Mouse (Mus musculus): Measurements from ENCODE around the gene Map4k3.

DNA sequence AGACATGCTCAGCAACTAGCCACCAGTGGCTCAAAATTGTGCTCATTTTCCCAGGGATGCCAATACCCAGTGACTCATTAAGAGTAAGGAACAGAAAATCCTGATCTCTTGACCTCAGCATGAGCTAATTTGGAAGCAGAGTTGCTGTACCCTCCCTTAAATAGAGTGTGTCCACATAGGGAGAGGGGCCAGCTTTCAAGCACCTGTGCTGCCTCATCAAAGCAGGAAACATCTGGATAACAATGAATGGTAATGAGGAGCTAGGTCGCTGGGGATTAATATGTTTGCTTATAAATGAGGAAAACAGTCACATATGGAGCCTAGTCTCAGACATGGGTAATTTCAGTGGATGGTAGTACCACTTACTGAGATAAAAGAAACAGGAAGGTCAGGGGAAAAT lies 24.2 kb upstream of the Map4k3 start:
- TF ChIP-seq CHD1 (IDR thresholded peaks at IDR 0.05; ENCODE audit: low read depth, low read length), result no peak
- no peak for TF ChIP-seq POLR2A (IDR thresholded peaks at IDR 0.05; ENCODE audit: control insufficient read depth in 1 of 2, insufficient read depth in 1 of 2, low read depth in 1 of 2, low read length in 2 of 2, poor library complexity in 1 of 2)
- no peak for TF ChIP-seq ZC3H11A (IDR thresholded peaks at IDR 0.05; ENCODE audit: low read depth, low read length)
- no peak for TF ChIP-seq GATA1 (IDR thresholded peaks at IDR 0.05; ENCODE audit: low read depth, low read length)
